Comparison of ENCODE assay signal across 8 mouse cellular contexts in genomic region chr7:99182432-99183172, GRCm38 (mm10). TPM values are rescaled to one million over a fixed set of nuclear protein-coding genes. Genes with fewer than 3 reads are reported as not detected.
DNase-seq lines count a peak whose midpoint lies in the region; ATAC-seq and TF ChIP-seq lines count a peak whose summit lies in the region.

Dgat2 (minus strand) TSS chr7:99182719.

- no peaks in the 10 kb centered on the region for H3K9me3 ChIP-seq in ES-E14 (ENCODE audit: control insufficient read depth, insufficient read depth, low read depth, low read length)
- H3K9me3 ChIP-seq in forebrain, embryonic 16.5 days (ENCODE audit: control insufficient read depth, low read length), result no peaks in the 10 kb centered on the region
- no peaks in the 10 kb centered on the region for H3K9me3 ChIP-seq in lung, embryonic 14.5 days (ENCODE audit: low read depth, low read length)

- intact Hi-C loops in heart, postnatal 36 days (cut with DNase I), result no loop called here

- no peak within 1 kb of the TSS for H3K27ac ChIP-seq in ES-E14 (ENCODE audit: insufficient read depth, low read depth, low read length, poor library complexity, severe bottlenecking)
- H3K27ac ChIP-seq in forebrain, embryonic 16.5 days (ENCODE audit: low read length), result peak within 1 kb of the TSS; percentile 63
- peak within 1 kb of the TSS; percentile 100 for H3K27ac ChIP-seq in layer of hippocampus, adult 2 months
- peak within 1 kb of the TSS; percentile 82 for H3K27ac ChIP-seq in lung, embryonic 14.5 days (ENCODE audit: low read depth)
- H3K27ac ChIP-seq in olfactory bulb, adult 2 months (ENCODE audit: insufficient read depth, low read depth, low read length), result peak within 1 kb of the TSS; percentile 85
- H3K27ac ChIP-seq in thymus, adult 2 months (ENCODE audit: control insufficient read depth, insufficient read depth, low read length), result no peak within 1 kb of the TSS

- no peaks in the 10 kb centered on the region for H3K27me3 ChIP-seq in forebrain, embryonic 16.5 days (replicated peaks; ENCODE audit: control insufficient read depth, insufficient read depth, low read length)
- no peaks in the 10 kb centered on the region for H3K27me3 ChIP-seq in lung, embryonic 14.5 days (ENCODE audit: insufficient read depth, low read length)
- no peaks in the 10 kb centered on the region for H3K27me3 ChIP-seq in thymus, adult 2 months (ENCODE audit: control insufficient read depth, insufficient read depth, low read length)

- no peaks in the 10 kb centered on the region for H3K36me3 ChIP-seq in ES-E14 (ENCODE audit: control insufficient read depth, insufficient read depth, low read length, poor library complexity, severe bottlenecking)
- H3K36me3 ChIP-seq in forebrain, embryonic 16.5 days (ENCODE audit: control insufficient read depth, insufficient read depth), result no peaks in the 10 kb centered on the region
- H3K36me3 ChIP-seq in lung, embryonic 14.5 days (ENCODE audit: insufficient read depth), result no peaks in the 10 kb centered on the region
- H3K36me3 ChIP-seq in thymus, adult 2 months (ENCODE audit: control insufficient read depth, insufficient read depth, low read length), result no peaks in the 10 kb centered on the region

- peak within 1 kb of the TSS; percentile 55 to 62 for H3K4me3 ChIP-seq in ES-E14 (ENCODE audit: insufficient read depth in 1 of 2, low read depth in 1 of 2, low read length in 2 of 2, poor library complexity in 1 of 2, severe bottlenecking in 1 of 2)
- peak within 1 kb of the TSS; percentile 70 for H3K4me3 ChIP-seq in forebrain, embryonic 16.5 days (replicated peaks; ENCODE audit: low read length)
- H3K4me3 ChIP-seq in layer of hippocampus, adult 2 months, result peak within 1 kb of the TSS; percentile 71
- peak within 1 kb of the TSS; percentile 66 for H3K4me3 ChIP-seq in lung, embryonic 14.5 days (ENCODE audit: low read depth, low read length)
- peak within 1 kb of the TSS; percentile 79 for H3K4me3 ChIP-seq in olfactory bulb, adult 2 months (ENCODE audit: insufficient read depth, low read depth, low read length)
- H3K4me3 ChIP-seq in thymus, adult 2 months (ENCODE audit: control insufficient read depth, insufficient read depth, low read length), result peak within 1 kb of the TSS; percentile 57

- peak; percentile 100 for TF ChIP-seq POLR2A in olfactory bulb, adult 2 months (IDR thresholded peaks at IDR 0.05; ENCODE audit: insufficient read depth, low read depth, low read length)
- TF ChIP-seq POLR2A in thymus, adult 2 months (IDR thresholded peaks at IDR 0.05; ENCODE audit: control insufficient read depth, extremely low read depth, insufficient read depth, low read length, poor library complexity), result peak; percentile 79

- WGBS in forebrain, embryonic 16.5 days, result under 1% methylated on average over 63 of the region's 63 CpGs
- WGBS in lung, embryonic 14.5 days, result under 1% methylated on average over 63 of the region's 63 CpGs
- under 1% methylated on average over 63 of the region's 63 CpGs for WGBS in olfactory bulb, adult 2 months
- under 1% methylated on average over 63 of the region's 63 CpGs for WGBS in thymus, adult 2 months

- peak within 1 kb of the TSS; percentile 79 for H3K9ac ChIP-seq in ES-E14 (ENCODE audit: insufficient read depth, low read depth, low read length, poor library complexity, severe bottlenecking)
- H3K9ac ChIP-seq in forebrain, embryonic 16.5 days (replicated peaks; ENCODE audit: low read depth, low read length), result peak within 1 kb of the TSS; percentile 79
- H3K9ac ChIP-seq in lung, embryonic 14.5 days, result peak within 1 kb of the TSS; percentile 73

- no peak for TF ChIP-seq CTCF in layer of hippocampus, adult 2 months (conservative IDR thresholded peaks at IDR 0.05)
- no peak for TF ChIP-seq CTCF in lung, embryonic 14.5 days (IDR thresholded peaks at IDR 0.05; ENCODE audit: low read depth)
- TF ChIP-seq CTCF in olfactory bulb, adult 2 months (IDR thresholded peaks at IDR 0.05; ENCODE audit: insufficient read depth, low read depth, low read length), result no peak
- no peak; the same call in 1 of the 2 replicates for TF ChIP-seq CTCF in thymus, adult 2 months (IDR thresholded peaks at IDR 0.05; ENCODE audit: borderline replicate concordance, control insufficient read depth, extremely low read depth, insufficient read depth, low read length, poor library complexity)

- H3K4me1 ChIP-seq in ES-E14 (ENCODE audit: control insufficient read depth in 2 of 2, insufficient read depth in 2 of 2, low read length in 2 of 2, poor library complexity in 1 of 2), result no peaks in the 10 kb centered on the region
- H3K4me1 ChIP-seq in forebrain, embryonic 16.5 days (replicated peaks; ENCODE audit: control insufficient read depth, insufficient read depth, low read length), result peaks cover 10% of the 10 kb centered on the region
- no peaks in the 10 kb centered on the region for H3K4me1 ChIP-seq in lung, embryonic 14.5 days (ENCODE audit: insufficient read depth)
- H3K4me1 ChIP-seq in olfactory bulb, adult 2 months (ENCODE audit: control insufficient read depth, insufficient read depth, low read length), result peaks cover 19% of the 10 kb centered on the region
- H3K4me1 ChIP-seq in thymus, adult 2 months (replicated peaks; ENCODE audit: control insufficient read depth, insufficient read depth, low read length), result peaks cover 8% of the 10 kb centered on the region

- peak; percentile 96 for ATAC-seq in forebrain, embryonic 16.5 days
- ATAC-seq in lung, embryonic 14.5 days (ENCODE audit: insufficient read depth), result peak; percentile 95

- peak; percentile 69 for DNase-seq in ES-E14 (ENCODE audit: low read depth, low spot score)
- DNase-seq in cerebellum, adult 11-12 months, result peak; percentile 90
- DNase-seq in heart, postnatal 36 days, result peak; percentile 93 to 97
- peak; percentile 88 to 90 for DNase-seq in layer of hippocampus, adult 2 months (ENCODE audit: low spot score in 2 of 2)
- peak; percentile 97 for DNase-seq in lung, embryonic 14.5 days
- DNase-seq in thymus, adult 2 months, result peak; percentile 90

- peak within 1 kb of the TSS; percentile 88 for H3K4me2 ChIP-seq in forebrain, embryonic 16.5 days (ENCODE audit: low read length)
- peak within 1 kb of the TSS; percentile 99 for H3K4me2 ChIP-seq in lung, embryonic 14.5 days

- in situ Hi-C loops in ES-E14 (cut with MboI; ENCODE audit: low sequenced_read_pairs in 2 of 2, unreplicated experiment in 2 of 2), result no loop called here

TF ChIP-seq in ES-E14, 5 proteins besides CTCF, POLR2A, EP300 and RAD21:
- TF ChIP-seq ZC3H11A (IDR thresholded peaks at IDR 0.05; ENCODE audit: borderline replicate concordance, low read depth, low read length) (no peak), ZNF384 (IDR thresholded peaks at IDR 0.05; ENCODE audit: low read depth, low read length) (no peak)

RNA-seq across cellular contexts. Expression of gene Dgat2, which starts in this region (rescaled TPM):
- 16.4 and 17.0 TPM in 2 replicates for total RNA-seq in ES-E14 (2012; rRNA removed)
- 16.1 and 18.5 TPM in 2 replicates for polyA plus RNA-seq in forebrain, embryonic 16.5 days (2015; fragmentation: Nextera tagmentation; extraction: Ambion mirVana)
- total RNA-seq in heart, postnatal 36 days (2021), result 100 to 1,000 TPM; 395 to 404 TPM
- 100 to 1,000 TPM; 111 TPM for total RNA-seq in layer of hippocampus, adult 2 months (2021)
- 17.0 and 25.2 TPM in 2 replicates for polyA plus RNA-seq in lung, embryonic 14.5 days (2014; fragmentation: Nextera tagmentation; extraction: Ambion mirVana)
- not detected in 2 replicates for polyA plus RNA-seq in olfactory bulb, adult 2 months (2012; ENCODE audit: insufficient read depth, insufficient read length, low replicate concordance, missing spikeins)
- 122 and 130 TPM in 2 replicates for polyA plus RNA-seq in thymus, adult 2 months (2012; rRNA removed)

Comparison
In these comparisons a context has a peak if more than half of its experiments do, and no peak if none do; other contexts are left out.
1. RNA of gene Dgat2 (polyA plus RNA-seq): 122 to 130 TPM in thymus, adult 2 months, 16.1 to 18.5 TPM in forebrain, embryonic 16.5 days and 17.0 to 25.2 TPM in lung, embryonic 14.5 days; not detected in olfactory bulb, adult 2 months; every median in the first group is over 10 times any median in the second.
2. H3K27ac ChIP-seq: peak in forebrain, embryonic 16.5 days (single experiment), layer of hippocampus, adult 2 months (single experiment), lung, embryonic 14.5 days (single experiment) and olfactory bulb, adult 2 months (single experiment); none in ES-E14 (single experiment) and thymus, adult 2 months (single experiment).
3. Peak in every context shown above with its lines, with median percentiles within 50 percentile points of each other: DNase-seq, H3K4me3 ChIP-seq and H3K9ac ChIP-seq.